Mouse (Mus musculus): ENCODE results near the gene Cd79a. TPM values are rescaled to one million over a fixed set of nuclear protein-coding genes. Genes with fewer than 3 reads are reported as not detected.

Cd79a gene
- polyA plus RNA-seq, 1 experiment from 2014 or later, result 2.7 TPM

GRCm38 (mm10) chr7:24949958-24950623 is 52.9 kb downstream of the Cd79a start:
- no peak overlapping the region for H3K4me3 ChIP-seq (replicated peaks; ENCODE audit: low read depth, low read length)
- H3K9ac ChIP-seq (ENCODE audit: low read depth, low read length), result no peak overlapping the region
- WGBS, result 1% methylated on average over 8 of the region's 8 CpGs
- H3K4me2 ChIP-seq (ENCODE audit: low read length), result no peak overlapping the region
- peaks cover 91% of the 10 kb centered on the region for H3K27me3 ChIP-seq (ENCODE audit: insufficient read depth, low read length)
- no peaks in the 10 kb centered on the region for H3K9me3 ChIP-seq (replicated peaks; ENCODE audit: low read length)
- no peak overlapping the region for H3K27ac ChIP-seq
- H3K36me3 ChIP-seq (ENCODE audit: insufficient read depth, low read length), result no peaks in the 10 kb centered on the region
- H3K4me1 ChIP-seq (replicated peaks; ENCODE audit: insufficient read depth, low read length), result peaks cover 11% of the 10 kb centered on the region; the same call in 1 of the 2 replicates
- TF ChIP-seq CTCF (IDR thresholded peaks at IDR 0.05; ENCODE audit: low read depth), result peak; percentile 93
- DNase-seq (ENCODE audit: low spot score) (peak; percentile 83), ATAC-seq (replicated peaks; ENCODE audit: low FRiP score, low read depth) (0 out of 2 replicates have a peak, but pooled peaks have one; percentile 50)

Other genes with a start within 250 kb of the Cd79a start
- gene Tex101, start 220.7 kb upstream of the Cd79a start, polyA plus RNA-seq (2015; fragmentation: Nextera tagmentation; extraction: Ambion mirVana), result not detected in 2 replicates
- not detected in 2 replicates for gene BC049730, start 188.1 kb upstream of the Cd79a start, polyA plus RNA-seq (2015; fragmentation: Nextera tagmentation; extraction: Ambion mirVana)
- gene Gm4763, start 170.5 kb upstream of the Cd79a start, polyA plus RNA-seq (2015; fragmentation: Nextera tagmentation; extraction: Ambion mirVana), result not detected in 2 replicates
- gene Cd177, start 137.1 kb upstream of the Cd79a start, polyA plus RNA-seq (2015; fragmentation: Nextera tagmentation; extraction: Ambion mirVana), result 0.05 and 0.36 TPM in 2 replicates
- gene Ceacam10, start 120.2 kb upstream of the Cd79a start, polyA plus RNA-seq (2015; fragmentation: Nextera tagmentation; extraction: Ambion mirVana), result 0.11 and 0.22 TPM in 2 replicates
- gene Gm9844, start 35.2 kb upstream of the Cd79a start, polyA plus RNA-seq (2015; fragmentation: Nextera tagmentation; extraction: Ambion mirVana), result 16.5 and 18.6 TPM in 2 replicates
- gene Lypd4, start 27.4 kb upstream of the Cd79a start, polyA plus RNA-seq (2015; fragmentation: Nextera tagmentation; extraction: Ambion mirVana), result not detected in 2 replicates
- 0.12 and 0.19 TPM in 2 replicates for gene Dmrtc2, start 27.3 kb upstream of the Cd79a start, polyA plus RNA-seq (2015; fragmentation: Nextera tagmentation; extraction: Ambion mirVana)
- gene Rps19, start 13.0 kb upstream of the Cd79a start, polyA plus RNA-seq (2015; fragmentation: Nextera tagmentation; extraction: Ambion mirVana), result 2,933 and 3,330 TPM in 2 replicates
- gene Arhgef1, start 5.5 kb downstream of the Cd79a start, polyA plus RNA-seq (2015; fragmentation: Nextera tagmentation; extraction: Ambion mirVana), result 63.6 and 66.1 TPM in 2 replicates
- not detected in 2 replicates for gene Gm4881, start 47.1 kb downstream of the Cd79a start, polyA plus RNA-seq (2015; fragmentation: Nextera tagmentation; extraction: Ambion mirVana)
- gene Rabac1, start 75.4 kb downstream of the Cd79a start, polyA plus RNA-seq (2015; fragmentation: Nextera tagmentation; extraction: Ambion mirVana), result 292 and 315 TPM in 2 replicates
- gene Atp1a3, start 108.6 kb downstream of the Cd79a start, polyA plus RNA-seq (2015; fragmentation: Nextera tagmentation; extraction: Ambion mirVana), result 0.32 and 0.36 TPM in 2 replicates
- gene Grik5, start 175.0 kb downstream of the Cd79a start, polyA plus RNA-seq (2015; fragmentation: Nextera tagmentation; extraction: Ambion mirVana), result 3.4 and 3.5 TPM in 2 replicates
- gene Zfp574, start 175.2 kb downstream of the Cd79a start, polyA plus RNA-seq (2015; fragmentation: Nextera tagmentation; extraction: Ambion mirVana), result 23.5 and 24.9 TPM in 2 replicates

Data from kidney, postnatal 0 days (tissue).